Mouse (Mus musculus): ENCODE measurements around the gene Npepl1. TPM values are rescaled to one million over a fixed set of nuclear protein-coding genes. Genes with fewer than 3 reads are reported as not detected.

Npepl1 gene
- polyA plus RNA-seq, 1 experiment: 50.6 TPM

DNA sequence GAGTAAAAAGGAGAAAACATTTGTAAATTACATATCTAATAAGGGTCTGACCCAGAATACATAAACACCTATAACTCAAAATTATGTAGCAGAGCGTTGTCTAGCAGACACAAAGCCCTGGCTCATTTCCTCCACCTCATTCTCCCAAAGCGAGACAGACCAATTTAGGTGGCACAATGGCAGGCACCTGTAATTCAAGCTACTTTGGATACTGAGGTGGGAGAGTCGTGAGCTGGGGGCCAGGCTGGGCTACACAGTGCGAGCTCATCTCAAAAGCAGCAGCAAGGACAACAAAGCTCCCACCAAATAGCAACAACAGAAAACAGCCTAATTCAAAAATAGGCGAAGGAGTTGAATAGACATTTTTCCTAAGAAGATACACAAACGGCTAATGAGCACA is 18.8 kb downstream of the Npepl1 start:
- Histone ChIP-seq H3K79me2 (ENCODE audit: control insufficient read depth, insufficient read depth) (no peaks in the 10 kb centered on the region), H3K27me3 (ENCODE audit: control insufficient read depth, insufficient read depth, insufficient read length) (no peaks in the 10 kb centered on the region), H3ac (ENCODE audit: control insufficient read depth, insufficient read length, low read depth) (no peak overlapping the region), H3K4me3 (ENCODE audit: insufficient read depth, poor library complexity, severe bottlenecking) (no peak overlapping the region), H3K36me3 (ENCODE audit: control insufficient read depth, insufficient read depth) (no peaks in the 10 kb centered on the region), H3K79me3 (ENCODE audit: low read depth) (no peaks in the 10 kb centered on the region)
- TF ChIP-seq MYOD1 (IDR thresholded peaks at IDR 0.05; ENCODE audit: control insufficient read depth, insufficient read length, low read depth) (no peak), MYOG (IDR thresholded peaks at IDR 0.05; ENCODE audit: control insufficient read depth, extremely low read depth, insufficient read length) (no peak), FOSL1 (IDR thresholded peaks at IDR 0.05; ENCODE audit: insufficient read depth, low read length, poor library complexity, severe bottlenecking) (no peak), CTCF (IDR thresholded peaks at IDR 0.05; ENCODE audit: control insufficient read depth, insufficient read depth, insufficient read length) (no peak), CEBPB (IDR thresholded peaks at IDR 0.05; ENCODE audit: low read depth) (no peak), USF1 (IDR thresholded peaks at IDR 0.05; ENCODE audit: low read depth) (no peak), MAX (IDR thresholded peaks at IDR 0.05) (no peak)

DNA sequence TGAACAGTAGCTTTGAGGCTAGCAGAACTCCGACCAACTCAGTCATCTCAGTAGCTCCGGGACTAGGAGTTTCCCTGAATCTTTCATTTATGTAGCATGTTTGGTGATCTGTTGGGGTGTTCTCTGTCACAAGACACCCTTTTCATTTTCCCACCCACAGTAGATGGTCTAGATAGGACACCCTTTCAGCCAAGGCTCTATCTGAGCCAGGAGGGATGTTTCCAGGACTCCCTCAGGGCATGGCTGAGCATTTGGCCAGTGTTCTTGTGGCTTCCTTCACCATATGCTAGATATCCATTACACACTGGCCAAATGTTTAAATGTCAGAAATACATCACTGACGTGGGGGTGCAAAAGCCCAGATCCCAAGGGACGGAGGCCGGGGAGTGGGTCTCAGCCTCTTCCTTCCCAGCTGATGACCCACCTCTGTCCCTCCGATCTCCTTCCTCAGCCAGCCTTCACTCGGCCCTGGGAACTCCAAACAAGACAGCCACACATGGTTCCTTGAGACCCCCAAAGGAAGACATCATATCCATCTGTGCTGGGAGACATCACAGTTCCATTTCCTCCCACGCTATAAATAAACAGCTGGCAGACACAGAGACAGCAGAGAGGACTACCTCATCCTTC is 20.4 kb downstream of the Npepl1 start:
- H3K36me3 ChIP-seq (ENCODE audit: control insufficient read depth, insufficient read depth): no peaks in the 10 kb centered on the region
- no peaks in the 10 kb centered on the region for H3K79me2 ChIP-seq (ENCODE audit: control insufficient read depth, insufficient read depth)
- H3K27me3 ChIP-seq (ENCODE audit: control insufficient read depth, insufficient read depth, insufficient read length): no peaks in the 10 kb centered on the region
- H3K79me3 ChIP-seq (ENCODE audit: low read depth): no peaks in the 10 kb centered on the region
- TF ChIP-seq MYOD1 (IDR thresholded peaks at IDR 0.05; ENCODE audit: control insufficient read depth, insufficient read length, low read depth) (no peak), FOSL1 (IDR thresholded peaks at IDR 0.05; ENCODE audit: insufficient read depth, low read length, poor library complexity, severe bottlenecking) (no peak), MAX (IDR thresholded peaks at IDR 0.05) (no peak), CTCF (IDR thresholded peaks at IDR 0.05; ENCODE audit: control insufficient read depth, insufficient read depth, insufficient read length) (no peak), CEBPB (IDR thresholded peaks at IDR 0.05; ENCODE audit: low read depth) (no peak), MYOG (IDR thresholded peaks at IDR 0.05; ENCODE audit: control insufficient read depth, extremely low read depth, insufficient read length) (no peak), USF1 (IDR thresholded peaks at IDR 0.05; ENCODE audit: low read depth) (no peak)
- H3K4me3 ChIP-seq (ENCODE audit: insufficient read depth, poor library complexity, severe bottlenecking): no peak overlapping the region
- no peak overlapping the region for H3ac ChIP-seq (ENCODE audit: control insufficient read depth, insufficient read length, low read depth)

DNA sequence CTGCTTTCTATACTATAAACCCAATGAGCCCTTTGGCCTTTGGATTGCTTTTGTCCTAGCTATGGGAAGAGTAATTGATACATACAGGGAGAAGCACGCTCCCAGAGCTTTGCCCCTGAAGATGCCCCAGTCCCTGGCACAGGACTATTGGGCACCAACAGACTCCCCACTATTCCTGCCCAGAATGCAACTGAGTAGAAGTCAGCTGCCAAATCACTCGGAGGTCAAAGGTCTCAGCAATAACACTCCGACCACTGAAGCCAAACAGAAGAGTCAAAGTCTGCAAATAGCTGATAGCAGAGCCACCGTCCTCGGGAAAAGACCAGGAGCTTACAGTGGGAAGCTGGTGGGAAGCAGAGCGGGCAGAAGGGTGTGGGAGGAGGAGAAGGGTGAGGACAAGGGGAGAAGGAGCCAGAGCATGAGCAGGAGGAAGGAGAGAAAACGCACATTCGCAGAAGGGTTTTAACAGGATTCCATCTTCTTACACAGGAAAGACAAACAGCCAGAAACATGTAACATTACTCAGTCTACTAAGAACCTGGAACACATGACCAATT is 22.3 kb downstream of the Npepl1 start:
- Histone ChIP-seq H3K27me3 (ENCODE audit: control insufficient read depth, insufficient read depth, insufficient read length) (no peaks in the 10 kb centered on the region), H3K36me3 (ENCODE audit: control insufficient read depth, insufficient read depth) (no peaks in the 10 kb centered on the region), H3K79me3 (ENCODE audit: low read depth) (no peaks in the 10 kb centered on the region), H3ac (ENCODE audit: control insufficient read depth, insufficient read length, low read depth) (no peak overlapping the region), H3K4me3 (ENCODE audit: insufficient read depth, poor library complexity, severe bottlenecking) (no peak overlapping the region), H3K79me2 (ENCODE audit: control insufficient read depth, insufficient read depth) (no peaks in the 10 kb centered on the region)
- TF ChIP-seq USF1 (IDR thresholded peaks at IDR 0.05; ENCODE audit: low read depth) (no peak), CEBPB (IDR thresholded peaks at IDR 0.05; ENCODE audit: low read depth) (no peak), MYOG (IDR thresholded peaks at IDR 0.05; ENCODE audit: control insufficient read depth, extremely low read depth, insufficient read length) (no peak), CTCF (IDR thresholded peaks at IDR 0.05; ENCODE audit: control insufficient read depth, insufficient read depth, insufficient read length) (no peak), MAX (IDR thresholded peaks at IDR 0.05) (no peak), FOSL1 (IDR thresholded peaks at IDR 0.05; ENCODE audit: insufficient read depth, low read length, poor library complexity, severe bottlenecking) (no peak), MYOD1 (IDR thresholded peaks at IDR 0.05; ENCODE audit: control insufficient read depth, insufficient read length, low read depth) (no peak)

DNA sequence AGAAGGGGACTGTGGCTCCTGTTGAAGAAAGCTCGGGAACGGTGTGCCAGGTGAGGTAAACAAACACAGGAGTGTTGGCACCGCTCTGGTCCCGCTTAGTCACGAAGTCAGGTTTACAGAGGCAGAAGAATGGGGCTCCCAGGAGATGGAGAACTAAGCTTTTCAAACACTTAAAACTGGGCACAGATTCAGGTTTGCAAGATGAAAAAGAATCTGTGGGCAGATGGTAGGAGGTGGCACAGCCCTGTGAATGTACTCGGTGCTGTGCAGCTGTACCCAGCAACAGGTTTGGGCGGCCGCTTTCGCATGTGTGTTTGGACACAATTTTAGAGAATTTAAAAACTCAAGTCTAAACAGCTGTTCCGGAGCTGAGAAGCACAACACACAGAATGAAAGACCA is 48.9 kb downstream of the Npepl1 start:
- TF ChIP-seq CEBPB (IDR thresholded peaks at IDR 0.05; ENCODE audit: low read depth) (no peak), MAX (IDR thresholded peaks at IDR 0.05) (no peak), MYOD1 (IDR thresholded peaks at IDR 0.05; ENCODE audit: control insufficient read depth, insufficient read length, low read depth) (no peak), FOSL1 (IDR thresholded peaks at IDR 0.05; ENCODE audit: insufficient read depth, low read length, poor library complexity, severe bottlenecking) (no peak), MYOG (IDR thresholded peaks at IDR 0.05; ENCODE audit: control insufficient read depth, extremely low read depth, insufficient read length) (no peak), USF1 (IDR thresholded peaks at IDR 0.05; ENCODE audit: low read depth) (no peak), CTCF (IDR thresholded peaks at IDR 0.05; ENCODE audit: control insufficient read depth, insufficient read depth, insufficient read length) (no peak)
- Histone ChIP-seq H3K36me3 (ENCODE audit: control insufficient read depth, insufficient read depth) (no peaks in the 10 kb centered on the region), H3K4me3 (ENCODE audit: insufficient read depth, poor library complexity, severe bottlenecking) (no peak overlapping the region), H3K27me3 (ENCODE audit: control insufficient read depth, insufficient read depth, insufficient read length) (no peaks in the 10 kb centered on the region), H3K79me2 (ENCODE audit: control insufficient read depth, insufficient read depth) (no peaks in the 10 kb centered on the region), H3ac (ENCODE audit: control insufficient read depth, insufficient read length, low read depth) (no peak overlapping the region), H3K79me3 (ENCODE audit: low read depth) (no peaks in the 10 kb centered on the region)

DNA sequence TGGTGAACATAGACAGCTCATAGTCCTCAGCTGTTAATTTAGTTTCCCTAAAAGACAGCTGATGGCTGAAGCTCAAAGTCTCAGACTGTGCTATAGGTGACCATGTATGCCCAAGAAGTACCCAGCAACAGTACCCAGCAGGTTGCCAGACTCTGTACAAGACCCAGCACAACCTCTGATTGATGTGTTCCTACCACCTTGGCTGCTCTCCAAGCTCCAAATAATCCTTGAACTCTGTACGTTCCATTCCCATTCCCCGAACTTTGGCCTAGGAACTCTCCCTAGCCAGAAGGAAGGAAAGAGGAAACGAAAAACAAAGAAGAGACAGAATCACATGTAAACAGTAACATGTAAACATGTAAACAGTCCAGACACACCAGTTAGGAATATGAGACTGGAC is 50.3 kb downstream of the Npepl1 start:
- no peaks in the 10 kb centered on the region for H3K79me3 ChIP-seq (ENCODE audit: low read depth)
- H3ac ChIP-seq (ENCODE audit: control insufficient read depth, insufficient read length, low read depth): no peak overlapping the region
- no peaks in the 10 kb centered on the region for H3K36me3 ChIP-seq (ENCODE audit: control insufficient read depth, insufficient read depth)
- H3K27me3 ChIP-seq (ENCODE audit: control insufficient read depth, insufficient read depth, insufficient read length): no peaks in the 10 kb centered on the region
- no peaks in the 10 kb centered on the region for H3K79me2 ChIP-seq (ENCODE audit: control insufficient read depth, insufficient read depth)
- TF ChIP-seq MYOD1 (IDR thresholded peaks at IDR 0.05; ENCODE audit: control insufficient read depth, insufficient read length, low read depth) (no peak), MAX (IDR thresholded peaks at IDR 0.05) (no peak), CEBPB (IDR thresholded peaks at IDR 0.05; ENCODE audit: low read depth) (no peak)
- H3K4me3 ChIP-seq (ENCODE audit: insufficient read depth, poor library complexity, severe bottlenecking): no peak overlapping the region

Other genes with a start within 250 kb of the Npepl1 start
- gene Stx16, start 34.0 kb upstream of the Npepl1 start, polyA plus RNA-seq (2012; fragmentation: generic; extraction: Trizol): 9.8 TPM
- 1,078 TPM for gene Gnas, start 174.0 kb downstream of the Npepl1 start, polyA plus RNA-seq (2012; fragmentation: generic; extraction: Trizol)
- gene Gm20721, start 236.4 kb downstream of the Npepl1 start, polyA plus RNA-seq (2012; fragmentation: generic; extraction: Trizol): 2.9 TPM